Mouse (Mus musculus): ENCODE data around the gene Gm10762. TPM values are rescaled to one million over a fixed set of nuclear protein-coding genes. Genes with fewer than 3 reads are reported as not detected.
A peak's percentile ranks its signal among the peaks of the same experiment; 100 is the strongest.
"Not testable (repeated sequence)": the region's sequence is repeated elsewhere in the genome, so short reads cannot be mapped to it uniquely, and the experiment has no call there.

The Gm10762 gene
- total RNA-seq (2021) = 1 to 10 TPM; 4.3 to 6.8 TPM
- long read RNA-seq, experiment 1, transcript Gm10762-201 (1 exons, 1,133 nt) = major isoform, 18 of 18 reads
- long read RNA-seq, experiment 1, partial matches to known transcripts = 0 of 18 reads
- long read RNA-seq, experiment 1, other reads (novel, unspliced or antisense) = 0 of 18 reads
- long read RNA-seq, experiment 2, partial matches to known transcripts = 0 of 3 reads
- long read RNA-seq, experiment 2, other reads (novel, unspliced or antisense) = 0 of 3 reads

DNA sequence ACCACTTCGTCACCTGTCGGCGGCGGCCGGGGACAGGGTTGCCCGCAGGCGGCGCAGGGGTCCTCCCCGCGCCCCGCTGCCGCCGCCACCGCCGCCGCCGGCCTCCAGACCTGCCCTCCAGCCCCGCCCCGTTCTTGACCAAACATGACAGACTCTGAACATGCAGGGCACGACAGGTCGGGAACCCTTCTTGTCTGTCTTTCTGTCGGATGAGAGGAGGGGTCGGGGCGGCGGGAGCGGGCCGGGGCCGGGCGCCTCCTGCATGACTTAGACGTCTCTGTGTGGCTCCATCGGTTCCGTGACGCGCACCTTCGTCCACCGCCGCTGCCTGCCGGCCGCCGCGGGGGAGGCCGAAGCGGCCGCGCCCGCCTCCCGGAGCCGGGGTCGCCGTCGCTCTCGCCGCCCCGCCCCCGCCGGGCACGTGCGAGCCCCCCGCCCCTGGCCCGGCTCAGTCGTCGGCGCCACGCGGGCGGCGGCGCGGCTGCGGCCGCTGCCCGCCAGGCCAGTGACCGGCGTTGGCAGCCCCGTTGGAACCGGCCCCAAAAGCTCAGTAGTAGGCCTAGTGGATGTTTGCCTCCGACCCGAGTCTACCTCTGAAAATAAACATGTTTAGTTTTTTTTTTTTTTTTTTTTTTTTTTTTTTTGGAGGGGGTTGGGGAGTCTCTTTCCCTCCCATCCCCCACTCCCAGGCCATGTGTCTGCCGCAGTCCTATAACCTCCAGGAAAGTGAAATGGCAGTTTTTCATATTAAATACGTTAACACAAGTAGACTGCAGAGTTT lies at the start of gene Gm10762:
Gene Gm10762 (minus strand): TSS at position 65 of the 781 bp plus-strand sequence.
- DNase-seq = peak; percentile 84 to 90

DNA sequence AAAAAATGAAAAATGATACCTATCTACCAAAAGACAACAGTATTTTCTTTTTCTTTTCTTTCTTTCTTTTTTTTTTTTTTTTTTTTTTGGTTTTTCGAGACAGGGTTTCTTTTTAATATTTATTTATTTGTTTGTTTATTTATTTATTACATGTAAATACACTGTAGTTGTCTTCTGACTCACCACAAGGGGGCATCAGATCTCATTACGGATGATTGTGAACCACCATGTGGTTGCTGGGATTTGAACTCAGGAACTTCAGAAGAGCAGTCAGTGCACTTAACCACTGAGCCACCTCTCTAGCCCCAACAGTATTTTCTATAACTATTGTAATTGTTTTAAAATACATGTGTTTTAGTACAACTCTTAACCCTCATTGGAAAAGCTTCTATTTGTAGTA lies 41.3 kb upstream of the Gm10762 start:
- not testable (repeated sequence) for DNase-seq

DNA sequence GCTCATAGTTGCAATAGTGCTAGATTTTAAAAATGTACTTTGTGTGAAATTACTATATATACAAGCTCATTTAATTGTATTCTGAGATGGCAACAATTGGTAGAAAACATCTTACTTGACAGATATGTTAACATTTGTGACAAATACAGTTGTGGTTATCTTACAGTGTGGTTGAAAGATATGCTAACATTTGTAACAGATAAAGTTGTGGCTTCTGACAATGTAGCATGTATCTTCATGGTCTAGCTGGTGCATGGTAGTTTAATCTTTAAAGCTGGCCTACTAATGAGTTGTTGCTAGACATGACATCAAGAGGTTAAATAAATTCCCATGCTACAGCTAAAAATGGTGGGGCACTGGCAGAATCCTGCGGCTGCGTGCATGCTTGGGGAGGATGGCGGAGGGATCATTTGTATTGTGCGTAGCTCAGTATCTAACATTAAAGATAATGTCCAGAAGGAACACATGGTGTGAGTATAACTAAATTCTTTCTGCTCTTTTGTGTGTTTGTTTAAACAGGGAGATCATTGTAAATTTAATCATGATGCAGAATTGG lies 38.7 kb upstream of the Gm10762 start:
- DNase-seq = no peak

DNA sequence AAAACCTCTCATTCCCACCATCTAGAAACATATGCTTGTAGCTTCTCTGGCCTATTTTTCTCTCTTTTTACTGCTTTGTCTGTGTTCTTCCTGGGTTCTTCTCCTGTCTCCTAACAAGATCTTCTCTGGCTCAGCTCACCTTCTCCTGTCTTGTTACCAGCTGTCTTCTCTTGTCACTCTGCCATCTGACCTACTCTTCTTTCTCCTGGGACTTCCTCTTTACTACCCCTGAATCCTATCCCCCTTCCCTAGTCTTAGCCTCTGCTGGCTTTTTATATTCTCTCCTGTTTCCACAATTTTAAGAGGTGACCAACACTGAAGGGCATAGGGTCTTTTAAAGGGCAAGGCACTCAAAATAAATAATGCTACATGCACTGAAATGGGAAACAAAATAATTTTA lies 37.3 kb upstream of the Gm10762 start:
- DNase-seq = no peak

DNA sequence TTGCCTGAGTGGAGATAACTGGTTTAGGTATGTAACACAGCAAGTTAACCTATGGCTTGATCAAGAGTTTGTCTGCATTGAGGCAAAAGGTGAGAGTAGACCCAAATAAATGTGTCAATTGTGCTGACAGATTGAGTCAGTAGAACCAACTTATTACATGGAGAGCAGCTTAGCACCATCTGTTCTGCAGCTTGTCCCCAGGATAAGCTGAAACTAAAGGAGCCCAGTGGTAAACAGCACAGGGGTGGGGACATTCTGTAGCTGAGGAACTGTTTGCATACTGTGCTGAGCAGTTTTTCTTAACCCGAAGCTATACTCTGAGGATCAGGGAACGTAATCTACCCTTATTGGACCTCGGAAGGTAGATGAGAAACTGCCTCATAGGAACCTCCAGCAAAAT lies 17.2 kb upstream of the Gm10762 start:
- no peak for DNase-seq

DNA sequence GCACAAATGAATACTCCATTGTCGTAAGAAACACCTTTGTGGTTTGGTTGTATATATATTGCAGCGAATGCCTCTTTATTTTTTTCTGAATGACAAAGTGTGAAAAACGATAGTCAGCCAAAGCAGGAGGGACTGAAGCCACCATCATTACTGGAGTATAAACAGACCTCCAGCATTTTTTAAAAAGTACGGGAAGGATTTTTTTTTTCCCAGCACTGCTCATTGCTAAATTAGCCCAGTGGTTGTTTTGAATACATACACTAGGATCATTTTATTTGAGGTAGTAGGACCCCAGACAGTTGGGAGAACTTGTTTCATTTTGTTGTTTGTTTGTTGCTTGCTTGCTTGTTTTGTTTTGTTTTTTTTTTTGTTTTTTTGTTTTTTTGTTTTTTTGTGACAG lies 8.0 kb upstream of the Gm10762 start:
- no peak for DNase-seq

DNA sequence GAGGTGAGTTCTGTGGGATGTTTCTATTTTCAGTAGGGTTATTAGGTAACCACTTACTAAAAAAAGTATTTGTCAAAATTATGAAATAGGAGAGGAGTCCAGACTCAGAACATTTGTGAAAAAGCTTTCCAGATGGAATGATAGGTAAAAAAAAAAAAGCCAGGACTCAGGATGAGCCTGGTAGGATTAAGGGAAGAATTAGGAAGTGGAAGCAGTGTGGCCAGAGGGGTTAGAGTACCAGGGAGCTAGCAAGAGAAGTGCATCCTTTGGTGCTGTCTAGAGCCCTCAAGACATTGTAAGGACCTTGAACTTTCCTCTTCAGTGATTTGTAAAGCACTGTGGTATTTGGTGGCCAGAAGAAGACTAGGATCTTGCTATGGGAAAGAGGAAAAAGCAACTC lies 4.8 kb upstream of the Gm10762 start:
- DNase-seq = no peak

DNA sequence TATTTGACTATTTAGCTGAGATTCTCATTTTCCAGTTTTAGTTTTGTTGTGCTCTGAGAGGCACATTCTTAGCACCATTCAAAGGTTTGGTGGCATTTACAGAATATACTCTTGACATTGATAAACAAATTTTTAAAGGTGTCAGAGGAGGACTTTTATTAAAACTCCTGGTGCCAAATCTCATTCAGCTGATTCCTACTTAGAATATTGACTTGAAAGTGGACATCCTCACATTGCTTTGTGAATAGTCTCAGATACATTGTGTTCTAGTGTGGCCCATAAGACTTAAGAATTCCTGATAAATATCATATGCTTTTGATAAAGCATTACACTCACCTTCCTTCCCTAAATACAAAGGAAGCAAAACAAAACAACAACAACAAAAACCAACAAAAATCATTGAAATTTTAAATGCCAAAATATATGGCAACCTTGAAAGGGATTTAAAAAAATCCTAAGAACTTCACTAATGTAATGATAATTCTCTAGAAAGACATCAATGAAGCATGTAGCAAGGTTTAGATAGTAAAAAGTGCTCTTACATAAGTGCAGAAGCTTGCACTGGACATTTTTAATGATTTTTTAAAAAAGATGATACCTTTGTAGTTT lies 1.1 kb upstream of the Gm10762 start:
- DNase-seq = no peak

DNA sequence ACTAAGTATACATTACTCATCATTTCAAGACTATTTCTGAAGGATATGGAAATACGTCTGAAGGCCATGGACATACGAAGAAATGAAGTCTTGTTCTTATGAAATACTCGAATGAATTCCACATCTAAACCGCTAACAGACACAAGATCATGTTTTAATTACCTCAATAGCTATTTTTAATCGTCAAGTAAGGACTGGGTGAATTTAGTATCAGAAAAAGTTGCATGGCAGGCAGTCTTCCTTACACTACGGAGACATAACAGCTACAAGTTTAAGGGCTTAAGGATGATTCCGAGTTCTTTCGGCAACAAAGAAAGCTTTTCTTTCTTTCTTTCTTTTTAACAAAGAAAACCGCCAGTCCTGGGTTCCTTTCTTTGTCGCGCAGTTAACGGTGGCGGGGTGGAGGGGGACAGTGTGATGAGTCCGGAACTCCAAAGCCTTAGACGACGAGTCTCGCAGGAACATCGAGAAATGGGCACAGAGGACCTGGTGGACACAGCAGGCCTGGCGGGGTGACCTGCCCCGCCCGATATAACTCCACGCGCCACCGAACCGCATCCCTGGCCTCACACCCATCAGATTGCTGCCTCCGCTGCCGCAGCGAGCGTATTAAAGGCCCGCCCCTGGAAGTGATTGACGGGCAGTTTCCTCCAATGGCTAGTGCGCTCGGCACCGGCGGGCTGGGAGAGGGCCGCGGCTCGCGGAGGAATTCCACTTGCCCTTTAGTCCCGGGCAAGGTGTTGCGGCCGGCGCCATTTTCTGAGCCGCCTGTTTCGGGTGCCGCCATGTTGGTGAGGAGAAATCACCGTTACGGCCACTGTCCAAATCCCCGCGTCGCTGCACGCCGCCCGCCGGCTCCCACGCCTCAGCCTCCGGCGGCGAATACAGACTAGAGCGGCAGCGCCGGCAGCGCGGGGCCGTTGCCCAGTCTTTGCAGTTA lies 614 bp downstream of the Gm10762 start, which contains the start of gene Zc3h6:
Gene Zc3h6 (plus strand): TSS at position 762 of the 940 bp plus-strand sequence.
- peak; percentile 98 to 99 for DNase-seq

DNA sequence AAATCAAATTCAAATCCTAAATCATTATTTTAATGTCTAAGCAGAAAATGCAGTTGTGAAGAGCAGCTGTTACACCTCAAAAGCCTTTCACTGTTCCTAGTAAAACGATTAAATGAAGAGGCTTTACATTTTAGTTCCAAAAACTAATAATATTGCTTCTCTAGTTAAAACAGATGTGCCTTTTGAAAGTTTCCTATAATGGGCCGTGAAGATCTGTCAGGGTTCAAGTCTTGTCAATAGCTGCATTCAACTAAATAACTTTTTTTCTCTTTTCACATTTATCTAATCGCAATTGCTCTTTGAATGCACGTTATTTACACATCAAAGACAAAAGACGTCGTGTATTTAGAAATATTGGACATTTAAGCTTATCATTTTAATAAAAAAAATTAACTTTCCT lies 1.3 kb downstream of the Gm10762 start:
- DNase-seq = no peak

DNA sequence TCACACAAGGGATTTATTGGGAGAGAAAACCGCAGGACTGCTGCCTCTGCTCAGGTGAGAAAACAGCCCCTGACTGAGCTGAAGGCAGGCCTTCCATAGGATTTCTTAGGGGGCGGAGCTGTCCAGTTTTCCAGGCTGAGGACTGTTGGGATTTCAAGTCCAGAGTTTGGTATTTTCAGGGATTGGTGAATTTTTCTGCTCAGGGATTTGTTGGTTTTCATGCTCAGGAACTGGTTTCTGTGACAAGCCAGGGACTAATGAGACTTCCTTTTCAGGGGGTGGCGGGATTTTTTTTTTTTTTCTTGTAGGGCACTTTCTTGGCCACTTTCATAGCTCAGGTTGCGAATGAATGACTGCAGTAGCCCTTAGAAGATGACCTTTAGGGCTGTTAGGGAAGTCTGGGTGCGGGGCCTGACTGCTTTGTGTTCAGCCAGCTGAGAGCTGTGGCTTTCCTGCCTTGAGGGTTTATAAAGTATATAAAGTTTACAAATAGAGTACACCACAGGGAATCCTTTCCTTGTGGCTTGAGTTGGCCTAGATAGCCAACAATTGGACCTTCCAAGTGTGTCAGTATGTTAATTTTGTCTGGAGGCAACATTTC lies 1.9 kb downstream of the Gm10762 start:
- DNase-seq = no peak

DNA sequence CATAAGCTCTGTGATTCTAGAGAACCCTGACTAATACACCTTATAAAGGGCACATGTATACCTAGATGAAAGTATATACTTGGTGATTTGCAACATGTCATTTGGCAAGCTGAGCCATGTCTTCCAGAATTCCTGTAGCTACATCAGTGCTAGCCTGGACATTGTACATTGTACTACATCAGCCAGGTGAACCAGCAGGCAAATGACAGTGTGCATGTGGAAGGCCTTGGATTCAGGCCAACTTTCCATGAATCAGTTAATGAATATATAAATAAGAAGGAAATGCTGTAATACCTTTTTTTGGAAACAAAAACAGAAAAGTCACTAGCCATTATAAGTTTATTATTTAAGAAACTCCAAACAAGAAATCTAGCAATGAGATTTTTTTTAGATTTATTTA lies 13.3 kb downstream of the Gm10762 start:
- DNase-seq = no peak

DNA sequence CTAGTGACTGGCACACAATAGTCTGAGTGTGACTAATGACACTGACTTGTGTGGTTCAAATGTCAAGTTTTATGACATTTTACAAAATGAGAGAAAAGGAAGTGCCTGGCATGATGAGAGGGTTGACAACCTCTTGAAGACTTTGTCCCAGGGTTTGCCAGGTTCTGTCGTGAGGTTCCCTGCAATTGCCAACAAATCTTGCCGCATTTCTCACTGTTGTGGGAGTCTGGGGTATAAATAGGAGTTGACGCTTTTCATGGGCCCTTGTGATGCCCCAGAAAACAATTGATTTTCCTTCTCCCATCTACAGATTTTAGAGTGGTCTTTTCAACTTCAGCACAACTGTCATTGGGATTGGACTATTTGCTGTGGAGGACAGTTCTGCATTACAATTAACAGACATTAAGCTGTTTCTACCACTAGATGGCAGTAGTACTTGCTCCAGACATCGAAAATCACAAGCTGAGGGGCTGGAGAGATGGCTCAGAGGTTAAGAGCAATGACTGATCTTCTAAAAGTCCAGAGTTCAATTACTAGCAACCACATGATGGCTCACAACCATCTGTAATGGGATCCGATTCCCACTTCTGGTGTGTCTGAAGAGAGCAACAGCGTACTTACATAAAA lies 19.4 kb downstream of the Gm10762 start:
- DNase-seq = peak in 1 of 2 experiments; percentile 27

DNA sequence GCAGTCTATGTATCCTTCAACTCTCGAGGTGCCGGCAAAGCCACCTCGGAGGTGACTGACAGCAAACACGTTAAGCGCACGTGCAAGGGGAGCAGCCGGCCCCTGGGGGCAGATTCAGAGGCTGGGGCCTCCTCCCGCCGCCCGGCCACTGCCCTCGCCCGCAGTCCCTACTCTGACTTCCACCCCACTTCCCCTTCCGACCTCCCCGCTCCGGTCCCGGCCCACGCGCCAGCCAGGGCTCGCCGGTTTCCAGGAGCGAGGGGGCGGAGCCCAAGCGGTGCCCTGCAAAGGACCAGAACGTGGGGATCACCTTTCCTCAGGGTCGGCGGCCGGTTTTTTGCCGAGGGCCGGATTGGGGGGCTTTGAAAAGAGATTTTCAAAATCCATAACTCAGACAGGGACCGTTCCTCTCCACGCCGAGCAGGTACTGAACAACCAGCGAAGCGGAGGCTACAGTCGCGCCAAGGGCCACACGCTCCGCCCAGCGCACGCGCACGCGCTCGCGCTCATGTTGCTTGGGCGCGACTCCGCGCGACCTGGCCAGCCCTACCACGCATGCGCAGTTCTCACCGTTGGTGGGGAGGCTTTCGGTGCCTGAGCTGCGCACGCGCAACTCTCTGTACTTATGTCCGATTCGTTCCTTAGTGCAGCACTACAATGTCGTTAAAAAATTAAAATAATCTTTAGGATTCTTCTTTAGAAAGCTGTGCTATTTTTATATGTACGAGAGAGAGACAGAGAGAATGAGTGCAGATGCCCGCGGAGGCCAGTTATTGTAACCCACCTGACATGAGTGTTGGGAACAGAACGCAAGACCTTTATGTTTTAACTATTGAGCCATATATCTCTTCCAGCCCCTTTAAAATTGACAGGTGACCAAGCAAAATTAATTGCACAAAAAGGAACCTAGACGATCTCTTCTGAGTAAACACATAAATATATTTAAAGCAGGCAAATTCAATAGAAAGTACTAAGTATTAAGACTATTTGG lies 23.7 kb downstream of the Gm10762 start, which contains the start of gene Zc3h8:
Gene Zc3h8 (minus strand): TSS at position 540 of the 991 bp plus-strand sequence.
- peak; percentile 99 for DNase-seq

DNA sequence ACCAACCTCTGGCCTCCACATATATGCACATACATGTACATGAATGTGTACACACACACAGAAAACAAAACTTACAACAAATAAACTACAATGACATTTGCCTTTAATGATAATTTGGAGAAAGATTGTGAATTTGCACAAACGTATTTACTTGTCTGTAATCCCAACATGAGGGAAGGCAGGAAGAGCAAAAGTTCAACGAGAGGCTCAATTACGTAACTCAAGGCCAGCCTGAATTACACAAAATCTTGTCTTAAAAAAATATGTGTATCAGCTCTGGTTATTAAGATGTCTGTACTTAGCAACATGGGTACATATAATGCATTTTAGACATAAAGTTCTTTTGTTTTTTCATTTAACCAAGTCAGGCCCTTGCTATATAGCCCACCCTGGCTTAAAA lies 31.3 kb downstream of the Gm10762 start:
- peak in 1 of 2 experiments; percentile 2 for DNase-seq

DNA sequence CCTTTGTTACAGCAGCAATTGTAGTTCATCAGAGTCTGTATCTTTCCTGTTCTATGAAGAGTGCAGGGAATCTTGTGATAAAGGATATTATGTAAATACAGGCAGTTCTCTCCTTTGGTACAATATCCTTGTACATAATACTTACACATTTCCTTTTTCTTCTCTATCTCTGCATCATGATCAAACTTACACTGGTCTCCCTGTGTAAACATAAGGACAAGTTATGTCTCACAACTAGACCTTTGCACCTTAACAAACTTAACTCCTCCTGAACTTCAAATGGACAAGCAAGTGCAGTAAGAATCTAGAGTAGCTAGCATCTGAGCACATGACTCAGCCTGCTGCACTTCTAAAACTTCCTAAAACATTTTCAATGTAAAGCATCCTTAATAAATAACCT lies 36.8 kb downstream of the Gm10762 start:
- no peak for DNase-seq

DNA sequence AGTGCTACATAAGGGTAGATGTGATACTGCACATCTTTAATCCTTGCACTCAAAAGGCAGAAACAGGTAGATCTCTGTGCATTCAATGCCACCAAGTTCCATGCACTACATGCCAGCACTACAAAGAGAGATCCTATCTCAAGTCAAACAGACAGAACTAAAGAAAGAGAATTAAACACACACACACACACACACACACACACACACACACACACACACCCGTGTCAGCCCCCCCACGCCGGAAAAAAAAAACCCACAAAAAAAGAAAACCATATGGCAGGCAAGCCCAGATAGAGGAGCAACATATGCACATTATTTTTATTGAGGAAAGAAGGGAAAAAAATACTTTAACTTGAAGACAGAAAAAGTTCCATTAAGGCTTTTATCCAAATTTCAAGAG lies 39.1 kb downstream of the Gm10762 start:
- DNase-seq = no peak

DNA sequence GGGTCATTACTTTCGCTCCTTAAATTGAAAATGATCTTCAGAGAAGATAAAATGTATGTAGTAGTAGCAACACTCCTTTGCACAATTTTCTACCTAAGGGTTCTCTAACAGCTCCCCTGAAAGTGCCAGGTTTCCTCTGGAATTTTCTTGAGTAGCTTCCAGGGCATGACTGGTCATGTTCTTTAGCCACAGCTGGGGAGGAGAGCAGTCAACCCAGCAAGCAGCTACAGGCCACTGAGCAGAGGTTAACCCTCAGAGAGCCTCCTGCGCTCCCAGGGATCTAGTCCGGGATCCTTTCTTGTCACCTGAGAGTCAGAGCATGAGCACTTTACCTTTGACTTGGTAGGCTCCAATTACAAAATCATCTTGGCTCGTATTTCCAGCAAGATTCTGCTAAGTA lies 42.7 kb downstream of the Gm10762 start:
- DNase-seq = no peak

Measured in adrenal gland, postnatal 36 days (tissue).